Mouse (Mus musculus) testis, adult 2 months (tissue): ENCODE measurements around the gene Etnppl. TPM values are rescaled to one million over a fixed set of nuclear protein-coding genes. Genes with fewer than 3 reads are reported as not detected.

ENCODE experiments used
- H3K27ac ChIP-seq: fragments of 200-500 bp; 2 replicates; pipeline ENCODE4 v1.5.1; 2012; ENCODE audit warnings: low read depth, low read length; ENCODE audit not compliant: control insufficient read depth, insufficient read depth
- H3K27me3 ChIP-seq: fragments of 200-500 bp; 2 replicates; pipeline ENCODE4 v1.6.1; 2012; ENCODE audit warnings: mild to moderate bottlenecking, low read length, moderate library complexity; ENCODE audit not compliant: control insufficient read depth, insufficient read depth
- H3K36me3 ChIP-seq: fragments of 200-500 bp; 2 replicates; pipeline ENCODE4 v1.6.1; 2012; ENCODE audit warnings: mild to moderate bottlenecking, low read length; ENCODE audit not compliant: control insufficient read depth, insufficient read depth
- H3K4me1 ChIP-seq: fragments of 200-500 bp; 2 replicates; pipeline ENCODE4 v1.6.1; 2012; ENCODE audit warnings: low read length; ENCODE audit not compliant: control insufficient read depth, insufficient read depth
- H3K4me3 ChIP-seq: fragments of 200-500 bp; 2 replicates; pipeline ENCODE4 v1.5.1; 2012; ENCODE audit warnings: low read depth, mild to moderate bottlenecking, low read length, moderate library complexity, mixed read lengths; ENCODE audit not compliant: control insufficient read depth
- CTCF ChIP-seq: fragments of 200-500 bp; IDR thresholded peaks from 2 replicates; pipeline ENCODE4 v1.5.1; 2012; ENCODE audit warnings: low read depth, mild to moderate bottlenecking, inconsistent platforms, low read length, moderate library complexity; ENCODE audit not compliant: control insufficient read depth, insufficient read depth, insufficient replicate concordance
- POLR2A ChIP-seq: fragments of 200-500 bp; IDR thresholded peaks from 2 replicates; pipeline ENCODE4 v1.6.1; 2012; ENCODE audit warnings: low read depth, mild to moderate bottlenecking, inconsistent platforms, low read length, moderate library complexity; ENCODE audit not compliant: control insufficient read depth
- polyA plus RNA-seq: library from polyadenylated mRNA; depleted of rRNA; stranded (reverse); fragments of >200 nt; gene quantifications from 2 replicates; pipeline ENCODE4 v1.2.3, GENCODE M21; 2012

Gene Etnppl
- polyA plus RNA-seq, 1 experiment, result not detected

- no peaks in the 10 kb centered on the region for H3K4me1 ChIP-seq
- H3K4me3 ChIP-seq, result no peak overlapping the region
- TF ChIP-seq POLR2A, result no peak
- no peak for TF ChIP-seq CTCF
- no peaks in the 10 kb centered on the region for H3K36me3 ChIP-seq
- no peak overlapping the region for H3K27ac ChIP-seq
- H3K27me3 ChIP-seq, result no peaks in the 10 kb centered on the region
These were observed 34.2 kb upstream of the Etnppl start for GRCm38 (mm10) chr3:130582903-130583664.

GRCm38 (mm10) chr3:130584007-130584406 lies 33.2 kb upstream of the Etnppl start:
- Histone ChIP-seq H3K4me3 (peak overlapping the region; percentile 4; the same call in 1 of the 2 replicates), H3K36me3 (no peaks in the 10 kb centered on the region), H3K27ac (no peak overlapping the region), H3K4me1 (no peaks in the 10 kb centered on the region), H3K27me3 (no peaks in the 10 kb centered on the region)
- TF ChIP-seq CTCF, result no peak
- no peak for TF ChIP-seq POLR2A

- no peaks in the 10 kb centered on the region for H3K36me3 ChIP-seq
- H3K4me3 ChIP-seq, result no peak overlapping the region
- H3K27ac ChIP-seq, result no peak overlapping the region
- TF ChIP-seq POLR2A (no peak), CTCF (no peak)
- H3K4me1 ChIP-seq, result no peaks in the 10 kb centered on the region
- H3K27me3 ChIP-seq, result no peaks in the 10 kb centered on the region
These were observed 22.2 kb upstream of the Etnppl start for GRCm38 (mm10) chr3:130595050-130595449.

- no peaks in the 10 kb centered on the region for H3K4me1 ChIP-seq
These were observed 15.8 kb upstream of the Etnppl start for GRCm38 (mm10) chr3:130601491-130601890.

GRCm38 (mm10) chr3:130607924-130608323 lies 9.3 kb upstream of the Etnppl start:
- Histone ChIP-seq H3K27me3 (no peaks in the 10 kb centered on the region), H3K4me3 (no peak overlapping the region), H3K36me3 (no peaks in the 10 kb centered on the region), H3K4me1 (no peaks in the 10 kb centered on the region), H3K27ac (no peak overlapping the region)
- TF ChIP-seq CTCF, result no peak
- no peak for TF ChIP-seq POLR2A

More at GRCm38 (mm10) chr3:130601491-130601890, 15.8 kb upstream of the Etnppl start:
- no peaks in the 10 kb centered on the region for H3K27me3 ChIP-seq
- no peak overlapping the region for H3K27ac ChIP-seq
- TF ChIP-seq CTCF (no peak), POLR2A (no peak)
- H3K36me3 ChIP-seq, result no peaks in the 10 kb centered on the region
- no peak overlapping the region for H3K4me3 ChIP-seq

- no peaks in the 10 kb centered on the region for H3K27me3 ChIP-seq
- no peak overlapping the region for H3K4me3 ChIP-seq
- TF ChIP-seq CTCF, result no peak
- no peak for TF ChIP-seq POLR2A
- no peak overlapping the region for H3K27ac ChIP-seq
- H3K4me1 ChIP-seq, result no peaks in the 10 kb centered on the region
- no peaks in the 10 kb centered on the region for H3K36me3 ChIP-seq
These were observed 2.8 kb upstream of the Etnppl start for GRCm38 (mm10) chr3:130614444-130614843.

GRCm38 (mm10) chr3:130615625-130616024 lies 1.6 kb upstream of the Etnppl start:
- no peak for TF ChIP-seq POLR2A
- no peak for TF ChIP-seq CTCF
- no peak overlapping the region for H3K4me3 ChIP-seq
- no peaks in the 10 kb centered on the region for H3K27me3 ChIP-seq
- no peaks in the 10 kb centered on the region for H3K36me3 ChIP-seq
- H3K27ac ChIP-seq, result no peak overlapping the region
- no peaks in the 10 kb centered on the region for H3K4me1 ChIP-seq
